Mouse (Mus musculus): ENCODE data around the gene Car6. TPM values are rescaled to one million over a fixed set of nuclear protein-coding genes. Genes with fewer than 3 reads are reported as not detected.
A peak's percentile ranks its signal among the peaks of the same experiment; 100 is the strongest.

The Car6 gene
- total and polyA plus RNA-seq, 3 experiments, result not detected

DNA sequence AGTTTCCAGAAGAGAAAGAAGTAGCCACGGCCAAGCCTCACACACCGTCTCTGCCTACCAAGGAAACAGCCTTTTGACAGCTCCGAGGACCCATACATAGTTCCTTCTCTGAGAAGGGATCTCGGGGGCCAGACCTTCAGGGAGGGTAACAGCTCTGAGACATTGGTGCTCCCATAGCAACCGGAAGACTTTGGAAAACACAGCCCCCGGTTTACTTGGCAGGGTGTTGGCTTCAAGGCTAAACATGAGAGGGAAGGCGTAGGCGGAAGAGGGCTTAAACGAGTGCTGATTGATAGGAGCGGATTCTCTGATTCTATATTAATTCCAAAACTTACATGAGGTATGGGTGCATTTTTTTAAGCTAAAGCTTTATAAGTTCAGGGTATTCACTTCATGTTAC, 32.7 kb downstream of the Car6 start:
- Histone ChIP-seq H3K9me3 (replicated peaks) (peaks cover 4% of the 10 kb centered on the region; the same call in 1 of the 2 replicates), H3K4me3 (ENCODE audit: low read depth, low read length) (no peak overlapping the region), H3K27me3 (ENCODE audit: insufficient read depth, low read length) (peaks cover 14% of the 10 kb centered on the region), H3K36me3 (replicated peaks) (no peaks in the 10 kb centered on the region), H3K4me1 (ENCODE audit: insufficient read depth, low read depth, low read length) (peaks cover 22% of the 10 kb centered on the region)
- no peak for DNase-seq (ENCODE audit: low spot score)
- ATAC-seq (ENCODE audit: extremely low read depth, insufficient number of reproducible peaks, low FRiP score, poor library complexity, severe bottlenecking), result no peak
- TF ChIP-seq GATA2 (IDR thresholded peaks at IDR 0.05; ENCODE audit: borderline replicate concordance, low read depth, low read length), result no peak
- no peak for TF ChIP-seq GATA1 (IDR thresholded peaks at IDR 0.05; ENCODE audit: borderline replicate concordance, low read length)
- no peak for TF ChIP-seq TAL1 (conservative IDR thresholded peaks at IDR 0.05; ENCODE audit: low read depth, low read length)
- no peak for TF ChIP-seq CTCF (IDR thresholded peaks at IDR 0.05; ENCODE audit: low read depth, low read length)
- no peak for TF ChIP-seq POLR2AphosphoS5 (IDR thresholded peaks at IDR 0.05; ENCODE audit: insufficient replicate concordance, low read depth, low read length)

DNA sequence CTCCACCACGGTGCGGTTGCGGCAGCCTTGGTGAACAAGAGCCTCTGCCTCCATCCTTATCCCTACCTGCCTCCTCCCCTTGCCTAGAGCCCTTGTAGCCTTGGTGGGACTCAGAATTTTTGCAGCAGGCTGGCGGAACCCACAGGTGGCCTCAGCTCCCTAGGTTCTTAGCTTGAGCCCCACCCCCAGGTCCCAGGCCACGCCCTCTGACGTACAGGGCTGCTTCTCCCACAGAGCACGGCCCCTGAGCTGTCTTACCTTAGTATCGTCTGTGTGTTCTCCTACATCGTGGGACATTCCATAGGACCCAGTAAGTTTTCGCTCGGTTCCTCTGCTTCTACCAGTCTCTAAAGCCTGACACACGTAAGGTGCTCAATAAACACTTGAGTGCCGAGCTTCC, 36.3 kb downstream of the Car6 start:
- Histone ChIP-seq H3K4me1 (ENCODE audit: insufficient read depth, low read depth, low read length) (peaks cover 7% of the 10 kb centered on the region), H3K27me3 (ENCODE audit: insufficient read depth, low read length) (peaks cover 12% of the 10 kb centered on the region), H3K9me3 (replicated peaks) (peaks cover 11% of the 10 kb centered on the region), H3K36me3 (replicated peaks) (no peaks in the 10 kb centered on the region), H3K4me3 (ENCODE audit: low read depth, low read length) (no peak overlapping the region)
- TF ChIP-seq CTCF (IDR thresholded peaks at IDR 0.05; ENCODE audit: low read depth, low read length), result no peak
- ATAC-seq (ENCODE audit: extremely low read depth, insufficient number of reproducible peaks, low FRiP score, poor library complexity, severe bottlenecking), result no peak
- DNase-seq (ENCODE audit: low spot score), result no peak

DNA sequence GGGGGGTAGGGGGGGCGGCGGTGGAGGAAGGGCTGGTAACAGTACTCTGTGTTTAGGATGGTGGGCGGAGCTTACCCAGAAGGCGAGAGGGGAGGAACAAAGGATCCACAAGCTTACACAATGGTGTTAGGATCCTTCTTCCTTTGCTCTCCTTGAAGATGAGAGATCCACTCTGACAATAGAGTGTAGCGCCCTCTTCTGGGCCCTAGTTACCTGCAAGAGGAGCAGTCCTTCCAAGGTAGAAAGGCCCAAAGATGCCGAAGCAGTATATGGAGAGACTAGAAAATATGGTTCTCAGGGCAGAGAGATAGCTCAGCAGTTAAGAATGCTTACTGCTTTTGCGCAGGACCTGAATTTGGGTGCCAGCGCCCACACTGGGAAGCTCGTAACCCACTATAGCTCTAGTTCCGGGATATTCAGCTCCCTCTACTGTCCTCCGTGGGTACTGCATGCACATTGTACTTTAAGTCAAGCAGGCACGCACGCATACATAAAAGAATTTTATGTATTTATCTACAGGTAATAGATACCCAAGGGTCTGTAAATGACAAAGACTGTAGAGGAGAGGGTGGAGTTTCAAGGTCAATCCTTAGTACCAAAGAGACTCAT, 38.5 kb downstream of the Car6 start:
- TF ChIP-seq GATA2 (IDR thresholded peaks at IDR 0.05; ENCODE audit: borderline replicate concordance, low read depth, low read length), result no peak
- peak; percentile 39 for TF ChIP-seq CTCF (IDR thresholded peaks at IDR 0.05; ENCODE audit: low read depth, low read length)
- Histone ChIP-seq H3K36me3 (replicated peaks) (no peaks in the 10 kb centered on the region), H3K27me3 (ENCODE audit: insufficient read depth, low read length) (peaks cover 20% of the 10 kb centered on the region), H3K4me1 (ENCODE audit: insufficient read depth, low read depth, low read length) (peaks cover 7% of the 10 kb centered on the region), H3K4me3 (ENCODE audit: low read depth, low read length) (no peak overlapping the region), H3K9me3 (replicated peaks) (peaks cover 11% of the 10 kb centered on the region)
- DNase-seq (ENCODE audit: low spot score) (no peak), ATAC-seq (ENCODE audit: extremely low read depth, insufficient number of reproducible peaks, low FRiP score, poor library complexity, severe bottlenecking) (no peak)

DNA sequence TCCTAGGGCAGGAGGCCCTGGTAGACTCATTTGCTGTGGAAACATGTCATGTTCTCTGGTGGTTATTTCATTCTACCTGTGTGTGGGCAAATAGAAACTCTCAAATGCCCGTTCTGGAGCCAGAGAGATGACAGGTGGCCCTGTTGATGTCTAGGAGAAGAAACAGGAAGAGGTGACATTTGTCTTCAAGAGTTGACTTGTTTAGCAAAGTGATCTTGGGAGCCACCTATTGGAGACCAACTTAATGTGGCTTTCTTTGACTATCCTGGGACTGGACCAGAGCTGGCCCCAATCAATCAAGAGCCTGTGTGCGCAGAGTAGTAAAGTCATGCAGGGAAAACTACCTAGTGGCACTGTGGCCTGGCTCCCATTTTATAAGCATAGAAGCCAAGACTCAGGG, 41.7 kb downstream of the Car6 start:
- Histone ChIP-seq H3K27me3 (ENCODE audit: insufficient read depth, low read length) (peaks cover 18% of the 10 kb centered on the region), H3K9me3 (replicated peaks) (peaks cover 11% of the 10 kb centered on the region), H3K36me3 (replicated peaks) (no peaks in the 10 kb centered on the region), H3K4me1 (ENCODE audit: insufficient read depth, low read depth, low read length) (peaks cover 5% of the 10 kb centered on the region), H3K4me3 (ENCODE audit: low read depth, low read length) (no peak overlapping the region)
- ATAC-seq (ENCODE audit: extremely low read depth, insufficient number of reproducible peaks, low FRiP score, poor library complexity, severe bottlenecking), result no peak
- no peak for TF ChIP-seq GATA2 (IDR thresholded peaks at IDR 0.05; ENCODE audit: borderline replicate concordance, low read depth, low read length)
- no peak for TF ChIP-seq TAL1 (conservative IDR thresholded peaks at IDR 0.05; ENCODE audit: low read depth, low read length)
- no peak for TF ChIP-seq GATA1 (IDR thresholded peaks at IDR 0.05; ENCODE audit: borderline replicate concordance, low read length)
- no peak for TF ChIP-seq POLR2AphosphoS5 (IDR thresholded peaks at IDR 0.05; ENCODE audit: insufficient replicate concordance, low read depth, low read length)
- no peak for TF ChIP-seq CTCF (IDR thresholded peaks at IDR 0.05; ENCODE audit: low read depth, low read length)
- DNase-seq (ENCODE audit: low spot score), result no peak

DNA sequence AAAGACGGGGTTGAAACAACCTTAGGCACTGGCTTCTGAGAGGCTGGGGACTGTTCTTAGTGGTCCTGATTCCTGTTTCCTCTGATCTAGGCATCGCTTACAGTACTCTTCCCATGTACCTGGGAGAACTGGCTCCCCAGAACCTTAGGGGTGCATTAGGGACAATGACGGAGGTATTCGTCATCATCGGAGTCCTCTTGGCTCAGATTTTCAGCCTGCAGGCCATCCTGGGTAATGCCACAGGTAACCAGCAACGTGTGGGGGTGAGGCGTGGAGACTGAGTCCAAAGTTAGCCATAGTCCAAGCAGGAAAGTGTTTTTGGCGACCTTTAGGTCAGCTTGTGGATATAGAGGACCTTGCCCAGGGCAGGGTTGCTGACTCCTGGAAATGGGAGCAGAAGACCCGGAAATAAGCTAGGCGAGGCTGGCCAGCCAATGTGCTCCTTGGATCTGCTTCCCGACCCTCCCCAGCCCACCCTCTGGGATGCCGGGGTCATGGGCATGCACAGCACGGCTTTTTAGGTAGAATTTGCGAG, 43.7 kb downstream of the Car6 start:
- Histone ChIP-seq H3K4me1 (ENCODE audit: insufficient read depth, low read depth, low read length) (peaks cover 8% of the 10 kb centered on the region), H3K27me3 (ENCODE audit: insufficient read depth, low read length) (peaks cover 19% of the 10 kb centered on the region), H3K4me3 (ENCODE audit: low read depth, low read length) (no peak overlapping the region), H3K36me3 (replicated peaks) (no peaks in the 10 kb centered on the region), H3K9me3 (replicated peaks) (no peaks in the 10 kb centered on the region)
- no peak for TF ChIP-seq POLR2AphosphoS5 (IDR thresholded peaks at IDR 0.05; ENCODE audit: insufficient replicate concordance, low read depth, low read length)
- ATAC-seq (ENCODE audit: extremely low read depth, insufficient number of reproducible peaks, low FRiP score, poor library complexity, severe bottlenecking) (no peak), DNase-seq (ENCODE audit: low spot score) (no peak)

DNA sequence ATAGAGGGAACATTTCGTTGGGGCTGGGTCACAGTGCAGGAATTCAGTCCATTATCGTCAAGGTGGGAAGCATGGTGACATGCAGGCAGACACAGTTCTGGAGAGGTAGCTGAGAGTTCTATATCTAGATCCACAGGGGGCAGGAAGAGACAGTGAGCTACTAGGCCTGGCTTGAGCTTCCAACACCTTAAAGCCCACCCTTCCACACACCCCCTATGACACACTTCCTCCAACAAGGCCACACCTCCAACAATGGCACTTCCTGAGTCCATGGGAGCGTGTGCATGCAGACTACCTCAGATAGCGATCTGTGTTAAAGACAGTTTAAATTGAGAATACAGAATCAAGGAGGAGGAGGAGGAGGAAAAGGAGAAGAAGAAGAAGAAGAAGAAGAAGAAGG, 45.4 kb downstream of the Car6 start:
- DNase-seq (ENCODE audit: low spot score) (no peak), ATAC-seq (ENCODE audit: extremely low read depth, insufficient number of reproducible peaks, low FRiP score, poor library complexity, severe bottlenecking) (0 out of 2 replicates have a peak, but pooled peaks have one; percentile 22)
- TF ChIP-seq TAL1 (conservative IDR thresholded peaks at IDR 0.05; ENCODE audit: low read depth, low read length) (no peak), CTCF (IDR thresholded peaks at IDR 0.05; ENCODE audit: low read depth, low read length) (no peak), POLR2AphosphoS5 (IDR thresholded peaks at IDR 0.05; ENCODE audit: insufficient replicate concordance, low read depth, low read length) (no peak), GATA1 (IDR thresholded peaks at IDR 0.05; ENCODE audit: borderline replicate concordance, low read length) (no peak), GATA2 (IDR thresholded peaks at IDR 0.05; ENCODE audit: borderline replicate concordance, low read depth, low read length) (no peak)
- no peak overlapping the region for H3K4me3 ChIP-seq (ENCODE audit: low read depth, low read length)
- peaks cover 10% of the 10 kb centered on the region for H3K4me1 ChIP-seq (ENCODE audit: insufficient read depth, low read depth, low read length)
- no peaks in the 10 kb centered on the region for H3K9me3 ChIP-seq (replicated peaks)
- no peaks in the 10 kb centered on the region for H3K36me3 ChIP-seq (replicated peaks)
- peaks cover 19% of the 10 kb centered on the region for H3K27me3 ChIP-seq (ENCODE audit: insufficient read depth, low read length)

DNA sequence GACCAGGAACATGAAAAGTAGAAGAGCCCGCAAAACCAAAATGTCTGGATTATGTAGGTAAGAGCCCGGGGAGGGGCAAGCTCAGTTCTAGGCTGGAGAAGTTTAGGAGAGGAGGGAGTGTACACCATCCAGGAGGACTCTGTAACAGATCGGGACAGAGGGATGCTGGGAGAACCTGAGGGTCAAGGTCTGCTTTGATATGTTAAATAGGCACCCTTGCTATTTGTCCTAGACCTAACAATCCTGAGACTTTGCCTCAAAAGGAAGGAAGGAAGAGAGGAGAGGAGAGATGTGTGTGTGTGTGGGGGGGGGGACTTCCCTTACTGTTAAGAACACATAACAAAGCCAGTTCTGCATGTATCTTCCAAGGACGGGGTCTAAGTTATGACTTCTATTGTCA, 45.8 kb downstream of the Car6 start:
- no peak for ATAC-seq (ENCODE audit: extremely low read depth, insufficient number of reproducible peaks, low FRiP score, poor library complexity, severe bottlenecking)
- H3K36me3 ChIP-seq (replicated peaks), result no peaks in the 10 kb centered on the region
- peaks cover 19% of the 10 kb centered on the region for H3K27me3 ChIP-seq (ENCODE audit: insufficient read depth, low read length)
- peaks cover 10% of the 10 kb centered on the region for H3K4me1 ChIP-seq (ENCODE audit: insufficient read depth, low read depth, low read length)
- no peaks in the 10 kb centered on the region for H3K9me3 ChIP-seq (replicated peaks)
- TF ChIP-seq GATA2 (IDR thresholded peaks at IDR 0.05; ENCODE audit: borderline replicate concordance, low read depth, low read length) (no peak), POLR2AphosphoS5 (IDR thresholded peaks at IDR 0.05; ENCODE audit: insufficient replicate concordance, low read depth, low read length) (no peak), CTCF (IDR thresholded peaks at IDR 0.05; ENCODE audit: low read depth, low read length) (no peak), GATA1 (IDR thresholded peaks at IDR 0.05; ENCODE audit: borderline replicate concordance, low read length) (no peak), TAL1 (conservative IDR thresholded peaks at IDR 0.05; ENCODE audit: low read depth, low read length) (no peak)
- no peak overlapping the region for H3K4me3 ChIP-seq (ENCODE audit: low read depth, low read length)
- no peak for DNase-seq (ENCODE audit: low spot score)

Data from G1E (cell line).